Mouse (Mus musculus) kidney, adult 18-20 months (tissue): ENCODE data around the gene Hoxa3.

Experiments used
- DNase-seq: peaks from one replicate; pipeline ENCODE4 v3.0.0; 2021

Gene Hoxa3

GRCm38 (mm10) chr6:52180726-52181125 is 32.4 kb downstream of the Hoxa3 start:
- no peak for DNase-seq

GRCm38 (mm10) chr6:52180213-52180710 is 32.9 kb downstream of the Hoxa3 start:
- no peak for DNase-seq

- DNase-seq = peak; percentile 29
Observed at GRCm38 (mm10) chr6:52179690-52180089, 33.4 kb downstream of the Hoxa3 start.

GRCm38 (mm10) chr6:52178918-52179665 is 34.0 kb downstream of the Hoxa3 start:
- DNase-seq = peak; percentile 32

GRCm38 (mm10) chr6:52177806-52178205 is 35.3 kb downstream of the Hoxa3 start:
- DNase-seq = no peak

GRCm38 (mm10) chr6:52177061-52177735 is 35.9 kb downstream of the Hoxa3 start, which contains the start of gene 5730596B20Rik:
Gene 5730596B20Rik (plus strand): TSS chr6:52177498.
- DNase-seq = peak; percentile 82

GRCm38 (mm10) chr6:52176391-52176790 is 36.7 kb downstream of the Hoxa3 start:
- DNase-seq = peak; percentile 46

GRCm38 (mm10) chr6:52175864-52176263 is 37.3 kb downstream of the Hoxa3 start:
- DNase-seq = peak; percentile 49

- peak; percentile 61 for DNase-seq
Observed at GRCm38 (mm10) chr6:52174968-52175751, 38.0 kb downstream of the Hoxa3 start.

- no peak for DNase-seq
Observed at GRCm38 (mm10) chr6:52173648-52174047, 39.5 kb downstream of the Hoxa3 start.

GRCm38 (mm10) chr6:52172501-52172900 is 40.6 kb downstream of the Hoxa3 start:
- peak; percentile 93 for DNase-seq

- DNase-seq = peak; percentile 31
Observed at GRCm38 (mm10) chr6:52171938-52172337, 41.2 kb downstream of the Hoxa3 start.

- no peak for DNase-seq
Observed at GRCm38 (mm10) chr6:52171331-52171730, 41.8 kb downstream of the Hoxa3 start.

- DNase-seq = no peak
Observed at GRCm38 (mm10) chr6:52170898-52171223, 42.3 kb downstream of the Hoxa3 start.

- DNase-seq = peak; percentile 40
Observed at GRCm38 (mm10) chr6:52170166-52170897, 42.8 kb downstream of the Hoxa3 start.

- DNase-seq = no peak
Observed at GRCm38 (mm10) chr6:52169499-52170165, 43.5 kb downstream of the Hoxa3 start.

GRCm38 (mm10) chr6:52168191-52169055 is 44.7 kb downstream of the Hoxa3 start:
- peak; percentile 14 for DNase-seq

GRCm38 (mm10) chr6:52167736-52168161 is 45.4 kb downstream of the Hoxa3 start:
- DNase-seq = peak; percentile 2

- DNase-seq = no peak
Observed at GRCm38 (mm10) chr6:52167176-52167575, 46.0 kb downstream of the Hoxa3 start.

- DNase-seq = no peak
Observed at GRCm38 (mm10) chr6:52166431-52167077, 46.6 kb downstream of the Hoxa3 start.
